Mouse (Mus musculus): ENCODE results near the gene Slc30a3. TPM values are rescaled to one million over a fixed set of nuclear protein-coding genes. Genes with fewer than 3 reads are reported as not detected.
A peak's percentile ranks its signal among the peaks of the same experiment; 100 is the strongest.

The Slc30a3 gene
- polyA plus RNA-seq, 1 experiment from 2014 or later = 0.26 TPM

- Histone ChIP-seq H3K4me3 (no peak overlapping the region), H3K27me3 (ENCODE audit: low read depth, poor library complexity, severe bottlenecking) (peaks cover 17% of the 10 kb centered on the region), H3K36me3 (no peaks in the 10 kb centered on the region), H3K9me3 (replicated peaks) (no peaks in the 10 kb centered on the region), H3K27ac (no peak overlapping the region), H3K4me1 (no peaks in the 10 kb centered on the region)
- WGBS = 19% methylated on average over 10 of the region's 10 CpGs
- DNase-seq (ENCODE audit: low spot score) = no peak
Measured at GRCm38 (mm10) chr5:31116912-31117311, 8.9 kb upstream of the Slc30a3 start.

- WGBS = 31% methylated on average over 3 of the region's 3 CpGs
- H3K4me3 ChIP-seq = no peak within 1 kb of the TSS
- no peak for DNase-seq (ENCODE audit: low spot score)
- H3K4me1 ChIP-seq = no peaks in the 10 kb centered on the region
- H3K27me3 ChIP-seq (ENCODE audit: low read depth, poor library complexity, severe bottlenecking) = peaks cover 17% of the 10 kb centered on the region
- H3K36me3 ChIP-seq = no peaks in the 10 kb centered on the region
- no peaks in the 10 kb centered on the region for H3K9me3 ChIP-seq (replicated peaks)
- H3K27ac ChIP-seq = no peak within 1 kb of the TSS
Measured at GRCm38 (mm10) chr5:31116354-31116753, 8.3 kb upstream of the Slc30a3 start, which contains the start of gene Trim54. Trim54 (plus strand) TSS chr5:31116712.

GRCm38 (mm10) chr5:31110781-31111180 lies 2.7 kb upstream of the Slc30a3 start:
- no peaks in the 10 kb centered on the region for H3K9me3 ChIP-seq (replicated peaks)
- H3K27ac ChIP-seq = no peak overlapping the region
- no peak for DNase-seq (ENCODE audit: low spot score)
- no peaks in the 10 kb centered on the region for H3K36me3 ChIP-seq
- H3K4me1 ChIP-seq = no peaks in the 10 kb centered on the region
- WGBS = 31% methylated on average over 7 of the region's 7 CpGs
- peaks cover 6% of the 10 kb centered on the region; the same call in 1 of the 2 replicates for H3K27me3 ChIP-seq (ENCODE audit: low read depth, poor library complexity, severe bottlenecking)
- H3K4me3 ChIP-seq = no peak overlapping the region

DNA sequence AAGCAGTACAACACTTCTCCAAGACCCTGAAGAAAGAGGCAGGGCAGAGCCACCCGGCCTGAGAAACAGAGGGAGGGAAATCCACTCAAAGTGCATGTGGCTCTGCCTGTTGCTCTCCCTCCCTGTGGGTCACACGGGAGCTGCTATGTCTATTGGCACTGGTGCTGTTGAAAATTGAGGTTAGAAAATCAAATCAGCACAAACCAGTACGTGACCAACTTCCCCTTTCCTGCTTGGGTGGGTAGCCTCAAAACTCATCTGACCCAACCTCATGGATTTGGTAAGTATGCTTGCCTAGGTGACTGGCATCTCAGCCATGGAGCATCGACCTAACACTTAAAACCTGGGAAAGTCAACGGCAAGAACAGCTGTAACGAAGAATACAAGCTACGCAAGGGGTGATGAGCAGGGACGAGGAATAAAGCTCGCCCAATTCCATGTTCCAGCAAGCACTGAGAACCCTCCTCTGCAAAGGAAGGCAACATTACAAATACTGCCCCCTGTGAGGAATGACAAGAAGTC lies 2.2 kb downstream of the Slc30a3 start, which contains the start of gene Dnajc5g:
Dnajc5g (plus strand) TSS at position 472 of the 522 bp plus-strand sequence.
- no peak within 1 kb of the TSS for H3K4me3 ChIP-seq
- H3K36me3 ChIP-seq = no peaks in the 10 kb centered on the region
- 81% methylated on average over 9 of the region's 9 CpGs for WGBS
- no peak within 1 kb of the TSS for H3K27ac ChIP-seq
- no peaks in the 10 kb centered on the region for H3K4me1 ChIP-seq
- no peaks in the 10 kb centered on the region for H3K27me3 ChIP-seq (ENCODE audit: low read depth, poor library complexity, severe bottlenecking)
- no peak for DNase-seq (ENCODE audit: low spot score)
- no peaks in the 10 kb centered on the region for H3K9me3 ChIP-seq (replicated peaks)

DNA sequence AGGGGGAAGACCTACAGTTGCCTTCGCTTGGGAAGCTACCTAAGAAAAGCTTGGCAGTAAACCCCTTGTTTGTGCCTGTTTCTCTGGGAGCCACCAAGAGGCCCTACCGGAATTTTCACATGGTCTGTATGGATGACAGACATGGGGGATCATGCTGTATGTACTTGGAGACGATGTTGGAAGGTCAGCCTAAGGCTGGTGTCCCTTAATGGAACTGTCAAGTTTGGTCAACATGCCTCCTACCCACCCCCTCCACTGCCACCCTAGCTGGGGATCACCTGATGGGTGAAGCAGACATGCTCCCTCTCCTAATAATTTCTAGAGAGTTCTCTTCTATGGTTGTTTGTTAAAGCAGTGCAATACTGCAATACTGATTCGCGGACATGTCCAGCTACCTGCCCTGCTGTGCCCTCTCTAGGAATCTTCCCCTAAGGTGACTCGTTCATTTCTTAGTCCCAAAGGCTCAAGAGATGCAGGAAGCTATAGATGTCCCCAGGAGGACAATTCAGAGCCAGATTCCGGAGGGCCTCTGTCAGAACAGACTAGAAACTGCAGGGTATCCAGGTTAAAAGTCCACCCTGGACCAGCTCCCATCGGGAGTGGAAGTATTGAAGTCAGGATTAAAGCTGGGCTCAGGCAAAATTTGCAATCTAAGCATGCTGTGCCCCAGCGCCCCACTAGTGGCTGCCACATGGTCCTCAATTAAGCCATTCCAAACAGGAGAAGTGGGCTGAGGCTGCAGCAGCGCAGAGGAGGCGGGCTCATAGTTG lies 12.1 kb downstream of the Slc30a3 start:
- Histone ChIP-seq H3K27ac (no peak overlapping the region), H3K4me3 (peak overlapping the region; percentile 47), H3K27me3 (ENCODE audit: low read depth, poor library complexity, severe bottlenecking) (peaks cover 86% of the 10 kb centered on the region), H3K9me3 (replicated peaks) (no peaks in the 10 kb centered on the region), H3K4me1 (peaks cover 36% of the 10 kb centered on the region), H3K36me3 (no peaks in the 10 kb centered on the region)
- WGBS = 26% methylated on average over 11 of the region's 11 CpGs
- no peak for DNase-seq (ENCODE audit: low spot score)

DNA sequence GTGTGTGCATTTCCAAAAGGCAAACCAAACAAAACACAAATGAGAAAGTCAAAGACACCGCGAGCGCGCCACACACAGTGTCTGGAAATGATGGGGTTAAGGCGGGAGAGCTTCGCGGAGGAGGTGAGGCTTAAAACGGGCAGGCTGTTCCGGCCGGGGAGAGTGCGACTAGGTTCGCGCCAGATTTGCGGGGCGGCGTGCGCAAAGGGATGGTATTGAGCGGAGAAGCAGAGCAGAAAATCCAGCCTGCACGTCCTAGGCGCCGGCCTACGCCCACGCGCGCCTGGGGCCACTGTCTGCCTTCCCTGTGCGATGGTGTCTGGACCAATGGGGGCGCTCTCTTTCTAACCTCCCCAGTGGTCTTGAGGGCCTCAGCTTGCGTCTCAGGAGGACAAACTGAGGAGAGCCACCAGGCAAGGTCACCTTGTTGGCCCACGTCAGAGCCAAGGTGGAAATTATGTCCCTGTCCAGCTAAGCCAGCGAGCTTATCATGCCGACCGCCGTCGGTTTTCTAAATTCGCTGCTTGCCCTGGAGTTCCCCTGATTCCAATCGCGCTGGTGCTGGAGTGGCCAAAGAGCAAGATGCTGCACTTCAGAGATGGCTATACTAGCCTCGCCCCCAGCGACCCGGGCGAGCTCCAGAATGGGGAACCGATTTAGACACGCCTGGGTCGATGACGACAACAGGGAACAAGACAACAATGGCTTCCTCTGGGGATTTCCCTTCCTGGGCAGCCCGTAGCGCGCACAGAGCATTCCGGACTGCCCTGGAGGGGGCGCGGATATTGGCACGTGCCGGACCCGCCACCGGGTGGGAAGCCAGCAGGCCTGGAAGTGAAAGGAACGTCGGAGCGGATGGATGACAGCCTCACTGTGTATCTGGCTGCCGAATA lies 13.0 kb downstream of the Slc30a3 start:
- H3K27me3 ChIP-seq (ENCODE audit: low read depth, poor library complexity, severe bottlenecking) = peaks cover 94% of the 10 kb centered on the region
- H3K9me3 ChIP-seq (replicated peaks) = no peaks in the 10 kb centered on the region
- peaks cover 36% of the 10 kb centered on the region for H3K4me1 ChIP-seq
- WGBS = 1% methylated on average over 59 of the region's 59 CpGs
- H3K4me3 ChIP-seq = peak overlapping the region; percentile 47
- no peak overlapping the region for H3K27ac ChIP-seq
- H3K36me3 ChIP-seq = no peaks in the 10 kb centered on the region
- DNase-seq (ENCODE audit: low spot score) = peak; percentile 58

GRCm38 (mm10) chr5:31094100-31094798 lies 13.8 kb downstream of the Slc30a3 start:
- Histone ChIP-seq H3K4me3 (peak overlapping the region; percentile 47), H3K4me1 (peaks cover 36% of the 10 kb centered on the region), H3K36me3 (no peaks in the 10 kb centered on the region), H3K27ac (no peak overlapping the region), H3K27me3 (ENCODE audit: low read depth, poor library complexity, severe bottlenecking) (peaks cover 99% of the 10 kb centered on the region), H3K9me3 (replicated peaks) (no peaks in the 10 kb centered on the region)
- 2% methylated on average over 28 of the region's 29 CpGs for WGBS
- peak; percentile 72 for DNase-seq (ENCODE audit: low spot score)

- Histone ChIP-seq H3K27ac (peak overlapping the region; percentile 21; the same call in 1 of the 2 replicates), H3K4me1 (peaks cover 36% of the 10 kb centered on the region), H3K36me3 (no peaks in the 10 kb centered on the region), H3K4me3 (peak overlapping the region; percentile 47), H3K27me3 (ENCODE audit: low read depth, poor library complexity, severe bottlenecking) (peaks cover 100% of the 10 kb centered on the region), H3K9me3 (replicated peaks) (no peaks in the 10 kb centered on the region)
- WGBS = under 1% methylated on average over 54 of the region's 54 CpGs
- DNase-seq (ENCODE audit: low spot score) = peak; percentile 64
Measured at GRCm38 (mm10) chr5:31093151-31094041, 14.6 kb downstream of the Slc30a3 start.

DNA sequence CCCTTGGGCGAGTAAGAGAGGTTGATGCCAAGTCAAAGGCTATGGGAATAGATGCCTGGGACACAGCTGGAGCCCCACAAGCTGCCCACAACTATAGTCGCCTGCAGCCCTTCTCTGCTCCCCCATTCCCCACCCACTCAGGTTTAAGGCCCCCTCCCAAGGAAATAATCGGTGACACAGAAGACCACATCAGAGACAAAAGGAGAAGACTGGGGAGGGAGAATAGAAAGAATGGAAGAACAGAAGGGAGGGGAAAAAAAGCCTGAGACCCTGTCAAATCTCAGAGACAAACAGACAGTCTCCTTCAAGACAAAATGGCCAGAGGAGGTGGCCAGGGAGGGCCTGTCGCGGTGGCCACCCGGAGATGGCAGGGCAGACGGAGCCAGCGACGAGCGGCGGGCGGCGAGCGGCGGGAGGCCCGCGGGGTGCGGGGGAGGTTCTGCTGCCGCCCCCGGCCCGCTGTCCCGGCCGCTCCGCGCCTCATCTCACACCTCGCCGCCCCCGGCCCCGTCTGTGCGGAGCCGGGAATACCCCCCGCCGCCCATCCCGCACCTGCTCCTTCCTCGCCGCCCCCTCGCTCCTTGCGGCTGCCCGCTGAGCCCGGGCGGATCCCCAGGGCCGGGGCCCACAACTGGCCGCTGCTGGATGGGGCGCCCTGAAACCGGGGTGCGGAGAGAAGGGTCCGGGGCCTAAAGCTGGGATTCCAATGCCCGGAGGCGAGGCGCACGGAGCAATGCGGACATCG lies 15.6 kb downstream of the Slc30a3 start:
- DNase-seq (ENCODE audit: low spot score) = no peak
- Histone ChIP-seq H3K27me3 (ENCODE audit: low read depth, poor library complexity, severe bottlenecking) (peaks cover 100% of the 10 kb centered on the region), H3K27ac (peak overlapping the region; percentile 21), H3K4me1 (peaks cover 36% of the 10 kb centered on the region), H3K4me3 (peak overlapping the region; percentile 47), H3K36me3 (no peaks in the 10 kb centered on the region), H3K9me3 (replicated peaks) (no peaks in the 10 kb centered on the region)
- 2% methylated on average over 51 of the region's 53 CpGs for WGBS

- peaks cover 85% of the 10 kb centered on the region for H3K27me3 ChIP-seq (ENCODE audit: low read depth, poor library complexity, severe bottlenecking)
- H3K4me3 ChIP-seq = no peak overlapping the region
- 82% methylated on average over 2 of the region's 2 CpGs for WGBS
- H3K9me3 ChIP-seq (replicated peaks) = no peaks in the 10 kb centered on the region
- no peak overlapping the region for H3K27ac ChIP-seq
- no peak for DNase-seq (ENCODE audit: low spot score)
- H3K4me1 ChIP-seq = peaks cover 17% of the 10 kb centered on the region
- no peaks in the 10 kb centered on the region for H3K36me3 ChIP-seq
Measured at GRCm38 (mm10) chr5:31087131-31087530, 20.9 kb downstream of the Slc30a3 start.

- H3K36me3 ChIP-seq = no peaks in the 10 kb centered on the region
- 39% methylated on average over 7 of the region's 7 CpGs for WGBS
- peaks cover 16% of the 10 kb centered on the region for H3K4me1 ChIP-seq
- H3K27me3 ChIP-seq (ENCODE audit: low read depth, poor library complexity, severe bottlenecking) = peaks cover 80% of the 10 kb centered on the region
- H3K27ac ChIP-seq = no peak overlapping the region
- H3K4me3 ChIP-seq = no peak overlapping the region
- DNase-seq (ENCODE audit: low spot score) = no peak
- no peaks in the 10 kb centered on the region for H3K9me3 ChIP-seq (replicated peaks)
Measured at GRCm38 (mm10) chr5:31086606-31087005, 21.4 kb downstream of the Slc30a3 start.
